Mouse (Mus musculus) C2C12 (cell line): ENCODE measurements around the gene Ndufaf2. TPM values are rescaled to one million over a fixed set of nuclear protein-coding genes. Genes with fewer than 3 reads are reported as not detected.

ENCODE experiments used
- H3K27me3 ChIP-seq: one replicate; pipeline ENCODE4 v1.6.1; 2011; ENCODE audit not compliant: control insufficient read depth, insufficient read depth, insufficient read length
- H3K36me3 ChIP-seq: one replicate; pipeline ENCODE4 v1.6.1; 2011; ENCODE audit not compliant: control insufficient read depth, insufficient read depth
- H3K4me3 ChIP-seq: one replicate; pipeline ENCODE4 v1.5.1; 2011; ENCODE audit warnings: mild to moderate bottlenecking, control low read depth; ENCODE audit not compliant: poor library complexity, insufficient read depth, severe bottlenecking
- H3K79me2 ChIP-seq: one replicate; pipeline ENCODE4 v1.6.1; 2011; ENCODE audit not compliant: control insufficient read depth, insufficient read depth
- H3K79me3 ChIP-seq: one replicate; pipeline ENCODE4 v1.6.1; 2011; ENCODE audit warnings: low read depth, control low read depth
- H3ac ChIP-seq: one replicate; pipeline ENCODE3; 2011; ENCODE audit warnings: low read depth; ENCODE audit not compliant: control insufficient read depth, insufficient read length
- CEBPB ChIP-seq: IDR thresholded peaks from one replicate; pipeline ENCODE4 v1.6.1; 2011; ENCODE audit warnings: low read depth, mild to moderate bottlenecking, control low read depth, moderate library complexity
- CTCF ChIP-seq: IDR thresholded peaks from one replicate; pipeline ENCODE4 v1.5.1; 2011; ENCODE audit not compliant: control insufficient read depth, insufficient read depth, insufficient read length
- FOSL1 ChIP-seq: IDR thresholded peaks from one replicate; pipeline ENCODE4 v1.8.0; 2011; ENCODE audit warnings: mild to moderate bottlenecking, low read length; ENCODE audit not compliant: poor library complexity, insufficient read depth, severe bottlenecking
- MAX ChIP-seq: IDR thresholded peaks from one replicate; pipeline ENCODE4 v1.6.1; 2011; ENCODE audit warnings: mild to moderate bottlenecking, control low read depth
- MYOD1 ChIP-seq: IDR thresholded peaks from one replicate; pipeline ENCODE4 v1.6.1; 2011; ENCODE audit warnings: low read depth; ENCODE audit not compliant: control insufficient read depth, insufficient read length
- MYOG ChIP-seq: IDR thresholded peaks from one replicate; pipeline ENCODE4 v1.6.1; 2011; ENCODE audit not compliant: control insufficient read depth, insufficient read length; ENCODE audit errors: extremely low read depth
- USF1 ChIP-seq: IDR thresholded peaks from one replicate; pipeline ENCODE4 v1.6.1; 2011; ENCODE audit warnings: low read depth, mild to moderate bottlenecking, control low read depth, moderate library complexity
- polyA plus RNA-seq: library from polyadenylated mRNA; unstranded; fragments of >200 nt; fragmentation: generic; extraction: Trizol; gene quantifications from one replicate; pipeline ENCODE4 v1.2.1, GENCODE M21; 2012; ENCODE audit warnings: missing spikeins

Ndufaf2 gene
- polyA plus RNA-seq, 1 experiment = 40.2 TPM

DNA sequence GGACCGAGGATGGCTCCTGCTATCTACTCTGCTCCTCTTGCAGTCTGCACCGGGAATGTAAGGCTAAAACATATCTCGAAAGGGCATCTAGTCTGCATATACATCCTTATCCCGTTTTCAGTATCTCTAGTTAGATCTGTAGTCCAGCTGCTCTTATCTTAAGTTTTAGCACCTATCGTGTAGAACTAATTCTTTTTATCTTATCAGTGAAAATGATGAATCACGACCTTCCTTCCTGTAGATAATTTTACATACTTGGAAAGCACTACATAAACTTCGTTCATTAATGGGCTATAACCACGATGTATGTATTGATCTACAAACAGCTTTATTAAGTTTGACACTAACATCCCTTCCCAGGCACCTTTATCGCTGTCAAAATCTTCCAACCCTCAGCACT lies 118.5 kb downstream of the Ndufaf2 start:
- H3K4me3 ChIP-seq = no peak overlapping the region
- TF ChIP-seq CTCF (no peak), MYOG (no peak), MYOD1 (no peak), USF1 (no peak), CEBPB (no peak), MAX (no peak), FOSL1 (no peak)
- no peaks in the 10 kb centered on the region for H3K27me3 ChIP-seq
- no peak overlapping the region for H3ac ChIP-seq
- peaks cover 27% of the 10 kb centered on the region for H3K79me2 ChIP-seq
- H3K79me3 ChIP-seq = peaks cover 9% of the 10 kb centered on the region
- no peaks in the 10 kb centered on the region for H3K36me3 ChIP-seq

DNA sequence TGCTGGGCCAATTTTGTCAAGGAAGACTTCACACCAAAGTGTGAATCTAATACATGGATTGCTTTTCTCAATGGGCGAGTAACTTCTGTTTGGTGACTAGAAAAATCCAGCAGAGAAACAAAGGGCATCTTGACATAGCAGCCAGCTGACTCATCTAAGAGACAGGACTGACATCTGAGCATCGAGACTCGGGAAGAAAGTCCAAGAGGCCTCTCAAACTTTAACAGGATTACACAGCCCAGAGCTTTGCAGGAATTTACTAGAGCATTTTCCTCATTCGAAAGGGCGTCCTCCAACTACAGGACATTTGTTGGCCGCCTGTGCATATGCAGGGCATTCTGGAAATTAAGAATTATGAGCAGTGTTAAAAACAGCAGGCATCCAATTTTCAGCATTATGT lies 119.0 kb downstream of the Ndufaf2 start:
- no peaks in the 10 kb centered on the region for H3K36me3 ChIP-seq
- no peak overlapping the region for H3K4me3 ChIP-seq
- peaks cover 22% of the 10 kb centered on the region for H3K79me2 ChIP-seq
- no peaks in the 10 kb centered on the region for H3K27me3 ChIP-seq
- peaks cover 6% of the 10 kb centered on the region for H3K79me3 ChIP-seq
- no peak overlapping the region for H3ac ChIP-seq
- no peak for TF ChIP-seq MYOD1
- no peak for TF ChIP-seq CEBPB
- no peak for TF ChIP-seq CTCF
- no peak for TF ChIP-seq FOSL1
- no peak for TF ChIP-seq MYOG
- no peak for TF ChIP-seq MAX
- no peak for TF ChIP-seq USF1

DNA sequence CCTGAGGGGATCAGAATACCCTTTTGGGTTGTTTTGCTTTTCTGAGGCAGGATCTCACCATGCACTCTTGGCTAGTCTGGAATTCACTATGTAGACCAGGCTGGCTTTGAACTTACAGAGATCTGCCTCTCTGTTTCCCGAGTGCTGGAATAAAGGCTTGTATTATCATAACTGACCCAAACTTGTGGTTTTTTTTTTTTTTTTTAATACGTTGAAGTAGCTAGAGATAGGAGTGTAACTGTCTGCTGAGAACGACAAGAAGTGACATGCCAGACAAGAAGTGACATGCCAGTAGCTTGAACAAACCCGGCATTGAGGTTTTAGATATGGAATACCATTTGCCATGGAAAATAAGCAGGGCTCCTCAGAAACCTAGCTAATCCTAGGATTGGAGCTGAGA lies 125.6 kb downstream of the Ndufaf2 start:
- Histone ChIP-seq H3K79me2 (no peaks in the 10 kb centered on the region), H3K79me3 (no peaks in the 10 kb centered on the region), H3K27me3 (no peaks in the 10 kb centered on the region), H3K36me3 (no peaks in the 10 kb centered on the region), H3K4me3 (no peak overlapping the region), H3ac (no peak overlapping the region)
- TF ChIP-seq MAX (no peak), FOSL1 (no peak), MYOG (no peak), MYOD1 (no peak), CEBPB (no peak), CTCF (no peak), USF1 (no peak)

DNA sequence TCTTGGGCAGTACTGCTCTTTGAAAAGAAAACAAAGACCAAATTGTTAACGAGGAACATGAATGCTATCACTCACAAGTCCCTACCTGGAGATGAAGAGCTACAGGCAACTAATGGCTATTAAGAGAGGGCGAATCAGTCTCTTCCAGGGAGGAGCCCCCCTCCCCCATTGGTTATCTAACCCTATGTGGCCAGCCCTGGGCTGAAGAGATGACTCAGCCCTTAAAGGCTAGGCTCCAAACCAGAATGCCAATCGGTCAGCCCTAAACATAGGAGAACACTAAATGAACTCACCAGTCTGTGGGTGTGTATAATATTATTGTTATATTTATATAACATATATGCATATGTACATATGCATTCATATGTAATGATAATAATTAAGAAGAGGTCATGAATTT lies 132.6 kb downstream of the Ndufaf2 start:
- no peak overlapping the region for H3K4me3 ChIP-seq
- H3K27me3 ChIP-seq = no peaks in the 10 kb centered on the region
- no peaks in the 10 kb centered on the region for H3K79me2 ChIP-seq
- H3K79me3 ChIP-seq = no peaks in the 10 kb centered on the region
- no peak for TF ChIP-seq MAX
- no peak for TF ChIP-seq CTCF
- no peak for TF ChIP-seq CEBPB
- no peak for TF ChIP-seq USF1
- no peak for TF ChIP-seq MYOG
- no peak for TF ChIP-seq FOSL1
- TF ChIP-seq MYOD1 = no peak
- no peak overlapping the region for H3ac ChIP-seq
- H3K36me3 ChIP-seq = no peaks in the 10 kb centered on the region

DNA sequence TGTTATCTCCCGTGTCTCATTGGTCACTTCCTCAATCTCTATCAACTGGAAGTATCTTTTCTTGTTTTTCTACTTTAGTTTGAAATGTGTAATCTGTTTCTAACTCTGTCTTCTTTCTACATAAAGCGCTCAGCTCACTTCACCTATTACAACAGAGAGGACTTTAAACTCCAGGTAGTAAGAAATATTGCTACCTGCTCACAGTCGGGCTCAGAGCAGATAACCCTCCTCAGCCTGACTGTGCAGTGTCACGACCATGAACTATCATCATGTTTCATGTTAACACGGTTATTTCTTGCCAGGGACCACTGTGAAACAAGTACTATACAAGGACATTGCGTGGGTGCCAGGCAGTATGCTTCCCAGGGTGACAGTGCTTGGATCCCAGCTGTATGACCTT lies 141.1 kb downstream of the Ndufaf2 start:
- no peaks in the 10 kb centered on the region for H3K79me2 ChIP-seq
- H3K36me3 ChIP-seq = no peaks in the 10 kb centered on the region
- no peak overlapping the region for H3ac ChIP-seq
- no peak for TF ChIP-seq CTCF
- TF ChIP-seq MYOD1 = no peak
- no peak for TF ChIP-seq FOSL1
- TF ChIP-seq CEBPB = no peak
- TF ChIP-seq MAX = no peak
- H3K27me3 ChIP-seq = no peaks in the 10 kb centered on the region
- H3K4me3 ChIP-seq = no peak overlapping the region
- H3K79me3 ChIP-seq = no peaks in the 10 kb centered on the region

DNA sequence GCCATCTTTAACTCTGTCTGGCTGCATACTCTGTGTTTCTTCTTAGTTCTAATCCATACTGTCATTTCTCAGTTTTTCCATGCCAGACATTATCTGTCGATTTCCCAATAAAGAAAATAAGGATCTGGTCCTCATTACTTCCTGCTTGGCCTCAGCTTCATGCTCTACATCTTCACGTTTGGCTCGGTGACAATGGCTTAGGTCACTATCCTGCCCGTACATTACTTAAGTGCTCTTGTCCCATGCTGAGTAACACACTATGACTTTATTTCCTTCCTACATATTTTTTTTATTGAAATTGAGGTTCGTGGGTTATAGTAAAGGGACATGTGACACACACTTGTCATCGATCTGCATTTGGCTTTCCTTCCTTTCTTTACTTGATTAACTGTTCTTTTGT lies 143.3 kb downstream of the Ndufaf2 start:
- H3K79me2 ChIP-seq = no peaks in the 10 kb centered on the region
- H3K79me3 ChIP-seq = no peaks in the 10 kb centered on the region
- no peaks in the 10 kb centered on the region for H3K36me3 ChIP-seq
- TF ChIP-seq MYOG = no peak
- TF ChIP-seq USF1 = no peak
- no peak for TF ChIP-seq MYOD1
- no peak for TF ChIP-seq CEBPB
- TF ChIP-seq MAX = no peak
- TF ChIP-seq FOSL1 = no peak
- no peak for TF ChIP-seq CTCF
- no peak overlapping the region for H3ac ChIP-seq
- H3K4me3 ChIP-seq = no peak overlapping the region
- no peaks in the 10 kb centered on the region for H3K27me3 ChIP-seq
